Mouse (Mus musculus): Measurements from ENCODE around the gene Olfr127.
"Not testable (repeated sequence)": the region's sequence is repeated elsewhere in the genome, so short reads cannot be mapped to it uniquely, and the experiment has no call there.

The Olfr127 gene

GRCm38 (mm10) chr17:37900137-37900536 is at the start of gene Olfr127:
TSS of gene Olfr127 (plus strand) at chr17:37900437.
- DNase-seq: no peak

GRCm38 (mm10) chr17:37863901-37864300 is 36.3 kb upstream of the Olfr127 start:
- DNase-seq: no peak

- no peak for DNase-seq
Observed at GRCm38 (mm10) chr17:37869676-37870205, 30.5 kb upstream of the Olfr127 start.

GRCm38 (mm10) chr17:37873830-37874229 is 26.4 kb upstream of the Olfr127 start:
- no peak for DNase-seq

GRCm38 (mm10) chr17:37906821-37907220 is 6.6 kb downstream of the Olfr127 start:
- not testable (repeated sequence) for DNase-seq

- DNase-seq: no peak
Observed at GRCm38 (mm10) chr17:37920248-37920647, 20.0 kb downstream of the Olfr127 start, which contains the start of gene Olfr128. TSS of gene Olfr128 (plus strand) at chr17:37920548.

- DNase-seq: no peak
Observed at GRCm38 (mm10) chr17:37952979-37953378, 52.7 kb downstream of the Olfr127 start, which contains the start of gene Olfr761. TSS of gene Olfr761 (minus strand) at chr17:37953079.

Data from thymus, postnatal 14 days (tissue).